Mouse (Mus musculus) heart, postnatal 0 days (tissue): ENCODE data around the gene Gm10563. TPM values are rescaled to one million over a fixed set of nuclear protein-coding genes. Genes with fewer than 3 reads are reported as not detected.
"Not testable (repeated sequence)": the region's sequence is repeated elsewhere in the genome, so short reads cannot be mapped to it uniquely, and the experiment has no call there.

ENCODE experiments used
- ATAC-seq: fragments of 200-750 bp; cut with Nextera tagmentation; 2 replicates; pipeline ENCODE4 v1.8.0; 2017; ENCODE audit warnings: low read depth, moderate number of reproducible peaks, moderate library complexity; ENCODE audit not compliant: insufficient read depth
- DNase-seq: peaks from one replicate; pipeline ENCODE4 v3.0.0-alpha.2; 2016; ENCODE audit warnings: low spot score
- H3K27ac ChIP-seq: fragments of 300-500 bp; sonication (generic); 2 replicates; pipeline ENCODE4 v1.5.1; 2014; ENCODE audit warnings: low read depth, mild to moderate bottlenecking
- H3K27me3 ChIP-seq: fragments of 300-500 bp; sonication (generic); 2 replicates; pipeline ENCODE4 v1.6.1; 2014; ENCODE audit warnings: low read length, mixed read lengths; ENCODE audit not compliant: control insufficient read depth, insufficient read depth
- H3K36me3 ChIP-seq: fragments of 300-500 bp; sonication (generic); replicated peaks from 2 replicates; pipeline ENCODE4 v1.6.1; 2014; ENCODE audit warnings: low read length, mixed read lengths; ENCODE audit not compliant: control insufficient read depth, insufficient read depth
- H3K4me1 ChIP-seq: fragments of 300-500 bp; sonication (generic); 2 replicates; pipeline ENCODE4 v1.6.1; 2014; ENCODE audit warnings: antibody characterized with exemption; ENCODE audit not compliant: control insufficient read depth, insufficient read depth
- H3K4me2 ChIP-seq: fragments of 300-500 bp; sonication (generic); 2 replicates; pipeline ENCODE4 v1.6.1; 2014; ENCODE audit warnings: low read depth, mild to moderate bottlenecking, low read length, moderate library complexity
- H3K4me3 ChIP-seq: fragments of 300-500 bp; sonication (generic); 2 replicates; pipeline ENCODE4 v1.5.1; 2014; ENCODE audit warnings: low read depth, low read length
- H3K9ac ChIP-seq: fragments of 300-500 bp; sonication (generic); replicated peaks from 2 replicates; pipeline ENCODE4 v1.6.1; 2014; ENCODE audit warnings: low read depth, low read length, mixed read lengths
- H3K9me3 ChIP-seq: fragments of 300-500 bp; sonication (generic); replicated peaks from 2 replicates; pipeline ENCODE4 v1.6.1; 2016; ENCODE audit warnings: low read length; ENCODE audit not compliant: control insufficient read depth
- CTCF ChIP-seq: IDR thresholded peaks from 2 replicates; pipeline ENCODE4 v1.5.1; 2016; ENCODE audit warnings: antibody characterized with exemption, control low read depth, low read depth
- EP300 ChIP-seq: IDR thresholded peaks from 2 replicates; pipeline ENCODE4 v1.6.1; 2016; ENCODE audit warnings: antibody characterized with exemption, low read depth
- WGBS: fragments of 180-500 bp; shearing (Covaris S2); extraction: QIAGEN DNeasy Blood & Tissue Kit; methylation state at CpG from one replicate; pipeline ENCODE4 v1.1.7; 2014; 5-methylcytosine and 5-hydroxymethylcytosine counted together
- polyA plus RNA-seq: library from polyadenylated mRNA; unstranded; fragments of >200 nt; fragmentation: Nextera tagmentation; extraction: Ambion mirVana; gene quantifications from 2 replicates; pipeline ENCODE4 v1.2.1, GENCODE M21; 2015
- total RNA-seq: library from RNA; depleted of rRNA; stranded (reverse); fragments of >200 nt; gene quantifications from 2 replicates; pipeline ENCODE4 v1.2.3, GENCODE M21; 2014; ENCODE audit warnings: low replicate concordance

Gene Gm10563
- total and polyA plus RNA-seq, 2 experiments from 2014 or later = not detected

- TF ChIP-seq CTCF (no peak), EP300 (no peak)
- 89% methylated on average over 9 of the region's 9 CpGs for WGBS
- ATAC-seq = no peak
Observed at GRCm38 (mm10) chr4:155573876-155574275, 71.3 kb downstream of the Gm10563 start.

DNA sequence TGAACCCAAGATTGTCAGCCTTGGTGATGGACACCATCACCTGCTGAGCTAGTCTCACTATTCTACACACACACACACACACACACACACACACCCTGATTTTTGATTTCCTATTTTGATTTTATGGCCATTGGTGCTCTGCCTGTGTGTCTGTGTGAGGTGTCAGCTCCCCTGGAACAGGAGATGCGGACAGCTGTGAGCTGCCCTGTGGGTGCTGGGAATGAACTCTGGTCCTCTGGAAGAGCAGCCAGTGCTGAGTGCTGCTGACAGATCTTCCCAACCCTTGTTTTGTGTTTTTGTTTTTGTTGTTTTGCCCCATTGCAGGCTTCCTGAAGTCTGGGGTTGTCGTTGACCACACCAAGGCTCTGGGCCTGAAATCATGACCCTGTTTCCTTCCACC is 72.1 kb downstream of the Gm10563 start:
- no peak for DNase-seq
- no peak overlapping the region for H3K27ac ChIP-seq
- H3K4me1 ChIP-seq = 0 out of 2 replicates have a peak, but pooled peaks cover 4% of the 10 kb centered on the region
- no peak overlapping the region for H3K4me3 ChIP-seq
- H3K9me3 ChIP-seq = no peaks in the 10 kb centered on the region
- no peak for TF ChIP-seq CTCF
- TF ChIP-seq EP300 = no peak
- 87% methylated on average over 2 of the region's 2 CpGs for WGBS
- H3K9ac ChIP-seq = no peak overlapping the region
- H3K36me3 ChIP-seq = peaks cover 13% of the 10 kb centered on the region
- no peaks in the 10 kb centered on the region for H3K27me3 ChIP-seq
- ATAC-seq = no peak
- no peak overlapping the region for H3K4me2 ChIP-seq

More at GRCm38 (mm10) chr4:155573876-155574275, 71.3 kb downstream of the Gm10563 start:
- DNase-seq = no peak
- H3K27ac ChIP-seq = no peak overlapping the region
- no peak overlapping the region for H3K4me3 ChIP-seq
- peaks cover 20% of the 10 kb centered on the region for H3K36me3 ChIP-seq
- H3K4me1 ChIP-seq = 0 out of 2 replicates have a peak, but pooled peaks cover 4% of the 10 kb centered on the region
- H3K9ac ChIP-seq = no peak overlapping the region
- no peaks in the 10 kb centered on the region for H3K9me3 ChIP-seq
- no peak overlapping the region for H3K4me2 ChIP-seq
- H3K27me3 ChIP-seq = no peaks in the 10 kb centered on the region

- H3K4me1 ChIP-seq = 0 out of 2 replicates have a peak, but pooled peaks cover 4% of the 10 kb centered on the region
- no peak overlapping the region for H3K4me2 ChIP-seq
- TF ChIP-seq EP300 (no peak), CTCF (no peak)
- no peak overlapping the region for H3K27ac ChIP-seq
- H3K4me3 ChIP-seq = no peak overlapping the region
- H3K9ac ChIP-seq = no peak overlapping the region
- H3K27me3 ChIP-seq = no peaks in the 10 kb centered on the region
- 68% methylated on average over 2 of the region's 2 CpGs for WGBS
- no peak for ATAC-seq
- no peak for DNase-seq
- H3K9me3 ChIP-seq = no peaks in the 10 kb centered on the region
- H3K36me3 ChIP-seq = no peaks in the 10 kb centered on the region
Observed at GRCm38 (mm10) chr4:155571442-155571841, 73.8 kb downstream of the Gm10563 start.

GRCm38 (mm10) chr4:155570315-155570714 is 74.9 kb downstream of the Gm10563 start:
- WGBS = 89% methylated on average over 11 of the region's 11 CpGs
- H3K27ac ChIP-seq, H3K4me1 ChIP-seq, DNase-seq, H3K27me3 ChIP-seq, H3K9ac ChIP-seq, H3K9me3 ChIP-seq, H3K4me2 ChIP-seq, H3K4me3 ChIP-seq, H3K36me3 ChIP-seq, ATAC-seq: not testable (repeated sequence)

DNA sequence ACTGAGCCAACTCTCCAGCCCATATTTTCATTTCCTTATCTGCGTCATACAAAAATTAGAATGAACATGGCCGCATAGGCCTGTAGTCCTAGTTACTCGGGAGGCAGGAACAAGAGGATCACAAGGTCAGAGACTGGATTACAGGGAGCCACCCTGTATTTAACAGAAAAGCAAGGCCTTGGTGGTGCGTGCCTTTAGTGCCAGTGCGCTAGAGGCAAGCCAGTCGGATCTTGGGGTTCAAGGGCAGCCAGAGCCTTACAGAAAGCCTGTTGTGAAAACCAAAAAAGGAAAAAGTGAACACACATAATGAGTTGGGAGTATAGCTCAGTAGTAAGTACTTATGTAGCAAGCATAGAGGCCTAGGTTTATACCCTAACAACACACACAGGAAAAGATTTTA is 75.4 kb downstream of the Gm10563 start:
- no peak overlapping the region for H3K4me3 ChIP-seq
- peaks cover 8% of the 10 kb centered on the region for H3K4me1 ChIP-seq
- no peak overlapping the region for H3K27ac ChIP-seq
- ATAC-seq (no peak), DNase-seq (no peak)
- no peaks in the 10 kb centered on the region for H3K9me3 ChIP-seq
- 83% methylated on average over 6 of the region's 6 CpGs for WGBS
- no peak overlapping the region for H3K9ac ChIP-seq
- no peak for TF ChIP-seq CTCF
- no peak for TF ChIP-seq EP300
- H3K36me3 ChIP-seq = no peaks in the 10 kb centered on the region
- H3K4me2 ChIP-seq = no peak overlapping the region
- H3K27me3 ChIP-seq = no peaks in the 10 kb centered on the region

GRCm38 (mm10) chr4:155568632-155569370 is 76.4 kb downstream of the Gm10563 start:
- peaks cover 14% of the 10 kb centered on the region for H3K4me1 ChIP-seq
- ATAC-seq (no peak), DNase-seq (no peak)
- H3K27ac ChIP-seq = no peak overlapping the region
- H3K27me3 ChIP-seq = no peaks in the 10 kb centered on the region
- H3K4me3 ChIP-seq = no peak overlapping the region
- 82% methylated on average over 7 of the region's 7 CpGs for WGBS
- H3K4me2 ChIP-seq = no peak overlapping the region
- no peaks in the 10 kb centered on the region for H3K36me3 ChIP-seq
- H3K9ac ChIP-seq = no peak overlapping the region
- TF ChIP-seq CTCF (no peak), EP300 (no peak)
- no peaks in the 10 kb centered on the region for H3K9me3 ChIP-seq
